Mouse (Mus musculus) A20 (cell line): ENCODE results near the gene Srgap3.

Experiments
- DNase-seq: peaks from one replicate; pipeline ENCODE4 v3.0.0-alpha.2; 2011; ENCODE audit warnings: low read depth, low spot score

Gene Srgap3

DNA sequence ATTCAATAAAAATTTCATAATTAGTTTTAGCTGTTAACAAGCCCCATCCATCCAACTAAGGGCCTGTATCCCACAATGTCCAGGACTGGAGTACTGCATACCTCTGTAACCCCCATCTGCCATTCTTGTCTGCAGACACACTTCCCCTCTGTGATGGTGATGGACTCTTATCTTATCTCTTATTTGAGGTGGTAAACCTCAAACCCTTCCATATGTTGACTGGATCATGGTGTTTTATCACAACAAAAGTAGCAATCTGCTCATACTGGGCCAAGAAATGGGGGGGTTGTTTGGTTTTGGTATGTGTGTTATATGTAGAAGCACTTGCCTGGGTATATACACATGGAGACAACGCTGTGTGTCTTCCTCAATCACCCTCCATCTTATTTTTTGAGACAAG lies 255.5 kb downstream of the Srgap3 start:
- no peak for DNase-seq

DNA sequence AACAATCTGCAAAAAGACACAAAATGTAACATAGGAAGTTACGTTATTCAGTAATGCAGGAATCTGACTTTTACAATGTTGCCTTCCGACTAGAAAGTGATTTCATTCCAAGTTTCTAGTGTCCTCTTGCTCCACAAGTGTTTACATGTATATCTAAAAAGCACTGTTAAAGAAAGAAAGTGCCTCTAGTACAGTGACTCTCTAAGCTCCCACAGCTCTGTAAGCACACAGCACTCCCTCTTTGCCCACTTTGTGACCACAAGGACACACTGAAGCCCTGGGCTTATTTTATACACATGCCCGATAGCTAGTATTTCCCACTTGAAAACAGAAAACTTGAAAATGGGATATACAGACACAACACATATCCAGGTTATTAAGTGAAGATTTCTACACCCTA lies 259.0 kb downstream of the Srgap3 start:
- DNase-seq: no peak

DNA sequence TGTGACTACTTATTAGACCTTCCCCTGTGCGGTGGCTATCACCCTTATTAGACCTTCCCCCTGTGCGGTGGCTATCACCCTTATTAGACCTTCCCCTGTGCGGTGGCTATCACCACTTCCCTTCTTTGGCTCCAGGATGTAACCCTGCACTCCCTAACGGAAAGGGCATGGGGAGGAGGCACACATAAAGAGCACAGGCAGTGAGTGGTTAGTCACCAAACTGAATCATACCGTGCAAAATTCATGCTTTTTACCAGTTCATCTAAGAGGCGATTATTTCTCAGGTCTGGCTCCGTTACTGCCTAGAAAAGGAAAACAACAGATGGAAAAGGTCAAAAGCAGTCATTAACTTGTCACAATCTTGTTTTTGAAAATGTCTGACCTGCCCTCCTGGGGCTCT lies 260.6 kb downstream of the Srgap3 start:
- no peak for DNase-seq

DNA sequence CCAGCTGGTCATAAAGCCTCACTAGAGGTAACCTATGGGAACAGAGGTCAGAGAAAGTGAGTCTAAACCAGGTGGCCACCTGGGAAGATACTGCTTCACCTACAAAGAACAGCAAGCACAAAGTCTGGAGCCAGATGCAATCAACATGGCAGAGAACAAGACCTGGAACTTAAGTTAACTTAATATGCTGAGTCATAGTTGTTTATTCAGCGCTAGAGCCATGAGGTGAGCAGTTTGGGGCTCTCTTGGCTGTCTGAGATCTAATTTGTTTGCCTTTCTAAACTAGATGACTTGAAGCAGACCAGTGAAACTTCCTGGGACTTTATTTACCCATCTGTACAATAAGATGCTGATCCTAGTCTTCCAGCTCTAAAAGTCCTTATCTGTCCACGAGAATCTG lies 263.0 kb downstream of the Srgap3 start:
- DNase-seq: no peak
